Mouse (Mus musculus) kidney, embryonic 14.5 days (tissue): ENCODE results near the gene Rab43. TPM values are rescaled to one million over a fixed set of nuclear protein-coding genes. Genes with fewer than 3 reads are reported as not detected.

ENCODE experiments used
- ATAC-seq: fragments of 200-750 bp; cut with Nextera tagmentation; 2 replicates; pipeline ENCODE4 v1.8.0; 2017; ENCODE audit warnings: moderate number of reproducible peaks, mild to moderate bottlenecking, moderate TSS enrichment, moderate library complexity; ENCODE audit not compliant: low FRiP score, low TSS enrichment
- H3K27ac ChIP-seq: fragments of 300-500 bp; sonication (generic); 2 replicates; pipeline ENCODE4 v1.5.1; 2014; ENCODE audit warnings: low read depth, mild to moderate bottlenecking, low read length, moderate library complexity, mixed read lengths
- H3K27me3 ChIP-seq: fragments of 300-500 bp; sonication (generic); 2 replicates; pipeline ENCODE4 v1.6.1; 2014; ENCODE audit warnings: mild to moderate bottlenecking, low read length; ENCODE audit not compliant: control insufficient read depth, insufficient read depth
- H3K36me3 ChIP-seq: fragments of 300-500 bp; sonication (generic); 2 replicates; pipeline ENCODE4 v1.6.1; 2014; ENCODE audit warnings: low read length, mixed read lengths; ENCODE audit not compliant: control insufficient read depth, insufficient read depth
- H3K4me1 ChIP-seq: fragments of 300-500 bp; sonication (generic); 2 replicates; pipeline ENCODE4 v1.6.1; 2014; ENCODE audit warnings: low read length, mixed read lengths; ENCODE audit not compliant: control insufficient read depth, insufficient read depth
- H3K4me2 ChIP-seq: fragments of 300-500 bp; sonication (generic); replicated peaks from 2 replicates; pipeline ENCODE4 v1.6.1; 2014; ENCODE audit warnings: low read depth, mild to moderate bottlenecking, low read length
- H3K4me3 ChIP-seq: fragments of 300-500 bp; sonication (generic); 2 replicates; pipeline ENCODE4 v1.5.1; 2014; ENCODE audit warnings: mild to moderate bottlenecking, low read length
- H3K9ac ChIP-seq: fragments of 300-500 bp; sonication (generic); 2 replicates; pipeline ENCODE4 v1.6.1; 2014; ENCODE audit warnings: low read depth, mild to moderate bottlenecking, low read length, moderate library complexity
- H3K9me3 ChIP-seq: fragments of 300-500 bp; sonication (generic); 2 replicates; pipeline ENCODE4 v1.6.1; 2016; ENCODE audit warnings: low read length; ENCODE audit not compliant: control insufficient read depth
- WGBS: fragments of 180-500 bp; shearing (Covaris S2); extraction: QIAGEN DNeasy Blood & Tissue Kit; methylation state at CpG from one replicate; pipeline ENCODE4 v1.1.7; 2014; 5-methylcytosine and 5-hydroxymethylcytosine counted together
- polyA plus RNA-seq: library from polyadenylated mRNA; unstranded; fragments of >200 nt; fragmentation: Nextera tagmentation; extraction: Ambion mirVana; gene quantifications from 2 replicates; pipeline ENCODE4 v1.2.1, GENCODE M21; 2014

The Rab43 gene
- polyA plus RNA-seq, 1 experiment from 2014 or later = 9.9 TPM

DNA sequence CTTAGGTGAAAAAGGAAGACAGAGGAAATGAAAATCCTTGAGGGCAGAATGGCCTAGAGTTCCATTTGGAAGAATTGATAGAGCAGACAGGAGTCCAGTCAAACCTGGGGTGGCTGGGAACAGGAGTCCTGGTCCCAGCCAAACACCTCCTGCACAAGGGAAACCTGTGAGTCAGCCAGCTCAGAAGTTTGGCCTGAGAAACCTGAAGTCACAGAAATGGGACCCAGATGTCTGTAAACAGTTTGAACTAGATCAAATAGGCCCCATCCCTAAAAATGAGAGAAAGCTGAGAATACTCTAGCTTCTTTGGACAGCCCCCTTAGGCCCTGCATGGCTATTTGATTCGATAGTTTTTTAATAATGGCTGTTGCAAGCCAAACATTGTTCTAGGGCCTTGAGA is 692 bp upstream of the Rab43 start:
- H3K4me2 ChIP-seq = peak overlapping the region; percentile 90
- 90% methylated on average over 1 of the region's 1 CpGs for WGBS
- peaks cover 17% of the 10 kb centered on the region for H3K4me1 ChIP-seq
- no peaks in the 10 kb centered on the region for H3K9me3 ChIP-seq
- no peaks in the 10 kb centered on the region for H3K27me3 ChIP-seq
- no peak for ATAC-seq
- H3K9ac ChIP-seq = no peak overlapping the region; the same call in 1 of the 2 replicates
- peak overlapping the region; percentile 77 for H3K4me3 ChIP-seq
- H3K36me3 ChIP-seq = peaks cover 17% of the 10 kb centered on the region
- no peak overlapping the region for H3K27ac ChIP-seq

- Histone ChIP-seq H3K4me1 (peaks cover 17% of the 10 kb centered on the region), H3K27me3 (no peaks in the 10 kb centered on the region), H3K9ac (peak overlapping the region; percentile 74), H3K4me3 (peak overlapping the region; percentile 77), H3K9me3 (no peaks in the 10 kb centered on the region), H3K36me3 (peaks cover 3% of the 10 kb centered on the region; the same call in 1 of the 2 replicates), H3K4me2 (peak overlapping the region; percentile 90), H3K27ac (peak overlapping the region; percentile 76)
- peak; percentile 62 for ATAC-seq
- under 1% methylated on average over 77 of the region's 77 CpGs for WGBS
Measured at GRCm38 (mm10) chr6:87810713-87811669, 973 bp downstream of the Rab43 start.

DNA sequence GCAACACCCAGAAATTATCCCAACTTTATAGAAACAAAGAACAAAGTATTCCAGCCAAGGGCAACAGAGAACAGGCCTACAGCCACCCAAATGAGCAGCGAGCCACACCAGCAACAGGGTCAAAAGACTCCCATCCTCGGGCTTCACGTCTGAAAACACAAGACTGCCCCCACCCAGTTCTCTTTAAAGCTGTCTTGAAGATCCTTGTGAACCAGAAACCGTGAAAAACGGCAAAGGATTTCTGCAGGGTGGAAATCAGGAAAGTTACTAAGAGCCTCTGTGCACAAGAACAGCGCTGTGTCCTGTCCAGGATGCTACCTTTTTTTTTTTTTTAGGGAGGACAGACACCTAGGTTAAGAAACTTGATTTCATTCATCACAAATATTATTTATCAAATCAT is 1.7 kb downstream of the Rab43 start:
- 20% methylated on average over 6 of the region's 6 CpGs for WGBS
- no peaks in the 10 kb centered on the region for H3K9me3 ChIP-seq
- peaks cover 17% of the 10 kb centered on the region for H3K4me1 ChIP-seq
- H3K4me2 ChIP-seq = peak overlapping the region; percentile 90
- H3K27me3 ChIP-seq = no peaks in the 10 kb centered on the region
- H3K4me3 ChIP-seq = peak overlapping the region; percentile 77
- H3K36me3 ChIP-seq = no peaks in the 10 kb centered on the region
- no peak for ATAC-seq
- H3K9ac ChIP-seq = peak overlapping the region; percentile 74; the same call in 1 of the 2 replicates
- no peak overlapping the region for H3K27ac ChIP-seq

DNA sequence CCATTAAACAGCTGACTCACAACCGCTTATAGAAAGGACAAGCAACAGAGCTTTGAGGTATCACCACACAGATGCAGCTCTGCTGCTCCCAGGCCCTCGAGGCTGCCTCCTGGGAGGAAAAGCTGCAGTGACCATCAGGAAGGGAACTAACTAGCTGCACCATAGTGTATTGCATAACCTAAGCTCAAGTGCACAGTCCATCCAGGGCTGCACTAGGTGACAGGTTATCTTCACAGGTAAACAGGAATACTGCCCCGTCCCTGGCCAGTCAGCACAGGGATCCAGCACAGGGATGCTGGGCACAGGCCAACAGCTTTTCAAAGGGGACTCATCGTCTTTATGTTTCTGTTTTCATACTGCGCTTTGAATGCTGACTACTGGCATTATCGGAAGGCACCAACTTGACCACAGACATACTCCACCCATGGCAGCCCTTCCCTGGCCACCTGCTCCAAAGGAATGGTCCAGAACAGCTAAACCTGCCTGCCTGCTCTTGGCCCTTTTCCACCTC is 2.3 kb downstream of the Rab43 start:
- 93% methylated on average over 6 of the region's 6 CpGs for WGBS
- Histone ChIP-seq H3K4me1 (peaks cover 17% of the 10 kb centered on the region), H3K9ac (no peak overlapping the region), H3K27ac (no peak overlapping the region), H3K36me3 (no peaks in the 10 kb centered on the region), H3K4me2 (peak overlapping the region; percentile 90), H3K4me3 (peak overlapping the region; percentile 77; the same call in 1 of the 2 replicates), H3K27me3 (no peaks in the 10 kb centered on the region), H3K9me3 (no peaks in the 10 kb centered on the region)
- no peak for ATAC-seq

DNA sequence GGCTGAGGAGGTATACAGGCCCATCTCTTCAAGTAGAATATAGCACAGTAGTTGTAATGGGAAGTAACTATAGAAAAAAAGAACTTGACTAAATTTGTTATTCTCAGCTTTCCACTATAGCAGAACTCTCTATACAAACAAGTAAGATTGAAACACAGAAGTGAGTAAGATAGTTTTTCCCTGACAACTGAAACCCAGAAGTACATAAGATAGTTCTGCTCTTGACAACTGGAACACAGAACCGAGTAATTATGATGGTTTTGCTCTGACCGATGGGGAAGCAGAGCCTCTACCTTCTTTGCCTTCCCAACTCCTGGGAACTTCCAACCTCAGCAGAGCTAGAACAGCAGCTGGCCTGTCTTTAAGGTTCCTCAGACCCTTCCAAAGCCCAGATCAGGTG is 2.8 kb downstream of the Rab43 start:
- H3K4me3 ChIP-seq = no peak overlapping the region
- H3K36me3 ChIP-seq = no peaks in the 10 kb centered on the region
- no peak overlapping the region for H3K4me2 ChIP-seq
- ATAC-seq = no peak
- no peak overlapping the region for H3K27ac ChIP-seq
- H3K9ac ChIP-seq = no peak overlapping the region
- H3K9me3 ChIP-seq = no peaks in the 10 kb centered on the region
- 90% methylated on average over 2 of the region's 2 CpGs for WGBS
- H3K4me1 ChIP-seq = peaks cover 17% of the 10 kb centered on the region
- H3K27me3 ChIP-seq = no peaks in the 10 kb centered on the region

DNA sequence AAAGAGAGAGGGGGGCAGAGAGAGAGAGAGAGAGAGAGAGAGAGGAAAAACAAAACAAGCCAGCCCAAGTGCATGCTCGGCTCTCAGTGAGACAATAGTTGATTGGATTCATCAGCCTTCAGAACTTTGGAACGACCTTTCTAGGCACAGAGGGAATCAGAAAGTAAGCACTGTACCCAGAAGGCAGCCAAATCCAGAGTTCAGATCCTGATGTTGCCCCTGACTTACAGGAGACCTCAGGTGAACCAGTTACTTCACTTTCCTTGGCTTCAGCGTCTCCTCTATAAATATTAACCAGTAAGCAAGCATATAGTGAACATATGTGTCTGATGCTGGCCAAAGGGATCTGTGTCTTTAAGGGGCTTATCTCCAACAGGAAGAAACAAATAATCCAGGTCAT is 3.4 kb downstream of the Rab43 start:
- no peak overlapping the region for H3K9ac ChIP-seq
- no peak for ATAC-seq
- no peak overlapping the region for H3K4me2 ChIP-seq

GRCm38 (mm10) chr6:87807735-87808440 is 4.1 kb downstream of the Rab43 start:
- no peaks in the 10 kb centered on the region for H3K9me3 ChIP-seq
- H3K27ac ChIP-seq = no peak overlapping the region
- H3K27me3 ChIP-seq = no peaks in the 10 kb centered on the region
- H3K4me2 ChIP-seq = no peak overlapping the region
- no peaks in the 10 kb centered on the region for H3K36me3 ChIP-seq
- H3K9ac ChIP-seq = no peak overlapping the region
- no peak overlapping the region for H3K4me3 ChIP-seq
- peaks cover 15% of the 10 kb centered on the region for H3K4me1 ChIP-seq
- ATAC-seq = no peak
- 87% methylated on average over 4 of the region's 4 CpGs for WGBS

More for the DNA sequence above, 3.4 kb downstream of the Rab43 start:
- H3K4me3 ChIP-seq = no peak overlapping the region
- H3K9me3 ChIP-seq = no peaks in the 10 kb centered on the region
- H3K36me3 ChIP-seq = no peaks in the 10 kb centered on the region
- H3K27me3 ChIP-seq = no peaks in the 10 kb centered on the region
- WGBS = 76% methylated on average over 3 of the region's 3 CpGs
- H3K4me1 ChIP-seq = peaks cover 17% of the 10 kb centered on the region
- no peak overlapping the region for H3K27ac ChIP-seq

- Histone ChIP-seq H3K4me1 (peaks cover 9% of the 10 kb centered on the region; the same call in 1 of the 2 replicates), H3K4me3 (no peak overlapping the region), H3K4me2 (no peak overlapping the region), H3K9me3 (no peaks in the 10 kb centered on the region), H3K27me3 (no peaks in the 10 kb centered on the region), H3K27ac (no peak overlapping the region), H3K36me3 (no peaks in the 10 kb centered on the region), H3K9ac (no peak overlapping the region)
- WGBS = 52% methylated on average over 2 of the region's 2 CpGs
- no peak for ATAC-seq
Measured at GRCm38 (mm10) chr6:87806857-87807256, 5.1 kb downstream of the Rab43 start.
